Mouse (Mus musculus) liver, embryonic 15.5 days (tissue): ENCODE measurements around the gene Olfr314. TPM values are rescaled to one million over a fixed set of nuclear protein-coding genes. Genes with fewer than 3 reads are reported as not detected.
"Not testable (repeated sequence)": the region's sequence is repeated elsewhere in the genome, so short reads cannot be mapped to it uniquely, and the experiment has no call there.

Experiments used
- ATAC-seq: fragments of 200-750 bp; cut with Nextera tagmentation; 2 replicates; pipeline ENCODE4 v1.8.0; 2017; ENCODE audit warnings: moderate number of reproducible peaks, mild to moderate bottlenecking, moderate library complexity; ENCODE audit not compliant: insufficient read depth
- H3K27ac ChIP-seq: fragments of 300-500 bp; sonication (generic); replicated peaks from 2 replicates; pipeline ENCODE4 v1.5.1; 2015; ENCODE audit warnings: mild to moderate bottlenecking, inconsistent platforms
- H3K27me3 ChIP-seq: fragments of 300-500 bp; sonication (generic); 2 replicates; pipeline ENCODE4 v1.6.1; 2015; ENCODE audit warnings: mild to moderate bottlenecking, inconsistent platforms
- H3K36me3 ChIP-seq: fragments of 300-500 bp; sonication (generic); replicated peaks from 2 replicates; pipeline ENCODE4 v1.6.1; 2015; ENCODE audit warnings: moderate library complexity, mild to moderate bottlenecking, inconsistent platforms
- H3K4me1 ChIP-seq: fragments of 300-500 bp; sonication (generic); replicated peaks from 2 replicates; pipeline ENCODE4 v1.6.1; 2015; ENCODE audit warnings: inconsistent platforms
- H3K4me2 ChIP-seq: fragments of 300-500 bp; sonication (generic); 2 replicates; pipeline ENCODE4 v1.6.1; 2015; ENCODE audit warnings: moderate library complexity, mild to moderate bottlenecking, inconsistent platforms
- H3K4me3 ChIP-seq: fragments of 300-500 bp; sonication (generic); replicated peaks from 2 replicates; pipeline ENCODE4 v1.5.1; 2015; ENCODE audit warnings: mild to moderate bottlenecking, inconsistent platforms
- H3K9ac ChIP-seq: fragments of 300-500 bp; sonication (generic); 2 replicates; pipeline ENCODE4 v1.6.1; 2015; ENCODE audit warnings: moderate library complexity, mild to moderate bottlenecking, inconsistent platforms
- H3K9me3 ChIP-seq: fragments of 300-500 bp; sonication (generic); replicated peaks from 2 replicates; pipeline ENCODE4 v1.6.1; 2016; ENCODE audit warnings: inconsistent platforms
- WGBS: fragments of 180-500 bp; shearing (Covaris S2); methylation state at CpG from one replicate; pipeline ENCODE4 v1.1.7; 2015; ENCODE audit warnings: mixed read lengths; ENCODE audit not compliant: insufficient replicate concordance; 5-methylcytosine and 5-hydroxymethylcytosine counted together
- polyA plus RNA-seq: library from polyadenylated mRNA; unstranded; fragments of >200 nt; fragmentation: Nextera tagmentation; extraction: Ambion mirVana; gene quantifications from 2 replicates; pipeline ENCODE4 v1.2.1, GENCODE M21; 2015

Gene Olfr314
- polyA plus RNA-seq, 1 experiment from 2014 or later = not detected

GRCm38 (mm10) chr11:58795856-58796255, 13.1 kb downstream of the Olfr314 start:
- Histone ChIP-seq H3K4me2 (no peak overlapping the region), H3K4me1 (no peaks in the 10 kb centered on the region), H3K9ac (no peak overlapping the region), H3K36me3 (no peaks in the 10 kb centered on the region), H3K27ac (no peak overlapping the region), H3K27me3 (no peaks in the 10 kb centered on the region), H3K4me3 (no peak overlapping the region), H3K9me3 (no peaks in the 10 kb centered on the region)
- no peak for ATAC-seq
- WGBS = 61% methylated on average over 2 of the region's 2 CpGs

GRCm38 (mm10) chr11:58796850-58797249, 14.1 kb downstream of the Olfr314 start:
- Histone ChIP-seq H3K27me3 (no peaks in the 10 kb centered on the region), H3K4me3 (no peak overlapping the region), H3K9ac (no peak overlapping the region), H3K9me3 (no peaks in the 10 kb centered on the region), H3K4me2 (no peak overlapping the region), H3K36me3 (no peaks in the 10 kb centered on the region), H3K27ac (no peak overlapping the region), H3K4me1 (no peaks in the 10 kb centered on the region)
- 61% methylated on average over 7 of the region's 7 CpGs for WGBS
- ATAC-seq = no peak

GRCm38 (mm10) chr11:58799747-58800146, 17.0 kb downstream of the Olfr314 start:
- H3K27ac ChIP-seq = no peak overlapping the region
- no peaks in the 10 kb centered on the region for H3K9me3 ChIP-seq
- no peaks in the 10 kb centered on the region for H3K36me3 ChIP-seq
- 45% methylated on average over 5 of the region's 5 CpGs for WGBS
- no peak overlapping the region for H3K4me3 ChIP-seq
- no peak overlapping the region for H3K9ac ChIP-seq
- no peak overlapping the region for H3K4me2 ChIP-seq
- no peaks in the 10 kb centered on the region for H3K4me1 ChIP-seq
- ATAC-seq = no peak
- no peaks in the 10 kb centered on the region for H3K27me3 ChIP-seq

- H3K27ac ChIP-seq = no peak within 1 kb of the TSS
- no peak within 1 kb of the TSS for H3K4me3 ChIP-seq
- H3K27me3 ChIP-seq = no peaks in the 10 kb centered on the region
- no peaks in the 10 kb centered on the region for H3K36me3 ChIP-seq
- no peak within 1 kb of the TSS for H3K4me2 ChIP-seq
- no peak within 1 kb of the TSS for H3K9ac ChIP-seq
- H3K4me1 ChIP-seq = no peaks in the 10 kb centered on the region
- no peaks in the 10 kb centered on the region for H3K9me3 ChIP-seq
- WGBS = 37% methylated on average over 14 of the region's 14 CpGs
- no peak for ATAC-seq
These were observed 18.9 kb downstream of the Olfr314 start, which contains the start of gene Fam183b for GRCm38 (mm10) chr11:58801558-58802228. Gene Fam183b, minus strand, starts transcription at chr11:58801960.

GRCm38 (mm10) chr11:58803871-58804270, 21.1 kb downstream of the Olfr314 start:
- H3K27ac ChIP-seq = no peak overlapping the region
- WGBS = 47% methylated on average over 4 of the region's 4 CpGs
- no peaks in the 10 kb centered on the region for H3K9me3 ChIP-seq
- H3K27me3 ChIP-seq = no peaks in the 10 kb centered on the region
- H3K36me3 ChIP-seq = no peaks in the 10 kb centered on the region
- no peak overlapping the region for H3K9ac ChIP-seq
- H3K4me3 ChIP-seq = no peak overlapping the region
- H3K4me1 ChIP-seq = no peaks in the 10 kb centered on the region
- no peak for ATAC-seq
- no peak overlapping the region for H3K4me2 ChIP-seq

- 66% methylated on average over 2 of the region's 2 CpGs for WGBS
- H3K27me3 ChIP-seq = no peaks in the 10 kb centered on the region
- H3K27ac ChIP-seq = no peak overlapping the region
- no peaks in the 10 kb centered on the region for H3K36me3 ChIP-seq
- no peak overlapping the region for H3K4me3 ChIP-seq
- no peak overlapping the region for H3K4me2 ChIP-seq
- H3K9ac ChIP-seq = no peak overlapping the region
- ATAC-seq = no peak
- H3K9me3 ChIP-seq = no peaks in the 10 kb centered on the region
- H3K4me1 ChIP-seq = no peaks in the 10 kb centered on the region
These were observed 21.6 kb downstream of the Olfr314 start for GRCm38 (mm10) chr11:58804393-58804792.

GRCm38 (mm10) chr11:58812001-58812400, 29.2 kb downstream of the Olfr314 start:
- Histone ChIP-seq H3K27ac (no peak overlapping the region), H3K9ac (no peak overlapping the region)
- WGBS = 3% methylated on average over 1 of the region's 1 CpGs

GRCm38 (mm10) chr11:58814700-58815099, 31.9 kb downstream of the Olfr314 start, which contains the start of gene Olfr313:
Gene Olfr313, plus strand, starts transcription at chr11:58815000.
- ATAC-seq, H3K9ac ChIP-seq, H3K4me1 ChIP-seq, H3K9me3 ChIP-seq, H3K36me3 ChIP-seq, H3K4me2 ChIP-seq, H3K27me3 ChIP-seq, H3K4me3 ChIP-seq, H3K27ac ChIP-seq: not testable (repeated sequence)
- 36% methylated on average over 1 of the region's 1 CpGs for WGBS

More at GRCm38 (mm10) chr11:58812001-58812400, 29.2 kb downstream of the Olfr314 start:
- Histone ChIP-seq H3K4me2 (no peak overlapping the region), H3K4me1 (no peaks in the 10 kb centered on the region), H3K4me3 (no peak overlapping the region), H3K36me3 (no peaks in the 10 kb centered on the region), H3K9me3 (no peaks in the 10 kb centered on the region), H3K27me3 (no peaks in the 10 kb centered on the region)
- ATAC-seq = no peak

GRCm38 (mm10) chr11:58815676-58816075, 32.9 kb downstream of the Olfr314 start:
- H3K27ac ChIP-seq = no peak overlapping the region
- no peaks in the 10 kb centered on the region for H3K9me3 ChIP-seq
- no peak overlapping the region for H3K4me2 ChIP-seq
- H3K9ac ChIP-seq = no peak overlapping the region
- no peaks in the 10 kb centered on the region for H3K4me1 ChIP-seq
- H3K27me3 ChIP-seq = no peaks in the 10 kb centered on the region
- WGBS = 54% methylated on average over 1 of the region's 1 CpGs
- no peaks in the 10 kb centered on the region for H3K36me3 ChIP-seq
- H3K4me3 ChIP-seq = no peak overlapping the region
- ATAC-seq = no peak

GRCm38 (mm10) chr11:58828937-58829336, 46.2 kb downstream of the Olfr314 start, which contains the start of gene Olfr312:
Gene Olfr312, plus strand, starts transcription at chr11:58829237.
- not testable (repeated sequence) for H3K36me3 ChIP-seq, H3K9ac ChIP-seq, H3K4me2 ChIP-seq, H3K27me3 ChIP-seq, H3K27ac ChIP-seq, ATAC-seq, H3K4me3 ChIP-seq, H3K4me1 ChIP-seq, H3K9me3 ChIP-seq

GRCm38 (mm10) chr11:58829764-58830163, 47.0 kb downstream of the Olfr314 start:
- Histone ChIP-seq H3K36me3 (no peaks in the 10 kb centered on the region), H3K4me3 (no peak overlapping the region), H3K27me3 (no peaks in the 10 kb centered on the region), H3K9me3 (no peaks in the 10 kb centered on the region), H3K4me1 (no peaks in the 10 kb centered on the region), H3K9ac (no peak overlapping the region), H3K4me2 (no peak overlapping the region), H3K27ac (no peak overlapping the region)
- ATAC-seq = no peak
- WGBS = 37% methylated on average over 3 of the region's 3 CpGs

- not testable (repeated sequence) for H3K36me3 ChIP-seq, H3K27me3 ChIP-seq, H3K27ac ChIP-seq, ATAC-seq, H3K4me2 ChIP-seq, H3K4me3 ChIP-seq, H3K9ac ChIP-seq, H3K4me1 ChIP-seq, H3K9me3 ChIP-seq
- WGBS = 61% methylated on average over 3 of the region's 3 CpGs
These were observed 49.8 kb downstream of the Olfr314 start for GRCm38 (mm10) chr11:58832541-58832940.
